Mouse (Mus musculus) CH12.LX (cell line): Measurements from ENCODE around the gene Mtf1. TPM values are rescaled to one million over a fixed set of nuclear protein-coding genes. Genes with fewer than 3 reads are reported as not detected.

Experiments
- DNase-seq: peaks from one replicate; pipeline ENCODE4 v3.0.0-alpha.2; 2013; ENCODE audit errors: extremely low read depth
- H3K27ac ChIP-seq: 2 replicates; pipeline ENCODE4 v1.5.1; 2012; ENCODE audit warnings: low read depth, mild to moderate bottlenecking, control low read depth, moderate library complexity; ENCODE audit not compliant: insufficient read depth
- H3K27me3 ChIP-seq: replicated peaks from 2 replicates; pipeline ENCODE3; 2012; ENCODE audit warnings: inconsistent platforms
- H3K36me3 ChIP-seq, 2 experiments: replicated peaks in 1 of 2; 2 replicates each; pipeline versions ENCODE3 to v1.6.1; 2012; ENCODE audit warnings: inconsistent platforms in 1 of 2, low read length in 1 of 2, mild to moderate bottlenecking in 1 of 2, mixed read lengths in 1 of 2, moderate library complexity in 1 of 2; ENCODE audit not compliant: control insufficient read depth in 1 of 2, insufficient read depth in 1 of 2
- H3K4me1 ChIP-seq, 2 experiments: 2 replicates each; pipeline ENCODE4 v1.6.1; 2012; ENCODE audit warnings: inconsistent platforms in 1 of 2, moderate library complexity in 1 of 2; ENCODE audit not compliant: insufficient read depth in 2 of 2, control insufficient read depth in 1 of 2
- H3K4me2 ChIP-seq: 2 replicates; pipeline ENCODE4 v1.6.1; 2012; ENCODE audit warnings: low read depth, mild to moderate bottlenecking, control low read depth; ENCODE audit not compliant: poor library complexity, insufficient read depth, severe bottlenecking
- H3K4me3 ChIP-seq, 3 experiments: fragments of 150-350 bp in 1 of 3; sonication (generic) in 1 of 3; replicated peaks in 1 of 3; 2 replicates each; pipeline versions ENCODE3 to v1.5.1; 2011 to 2012; ENCODE audit warnings: low read depth in 2 of 3, low read length in 2 of 3, mild to moderate bottlenecking in 2 of 3, moderate library complexity in 2 of 3, control low read depth in 1 of 3, improper control_type of control experiment in 1 of 3, inconsistent platforms in 1 of 3, mixed read lengths in 1 of 3; ENCODE audit not compliant: poor library complexity in 1 of 3
- H3K79me2 ChIP-seq: replicated peaks from 2 replicates; pipeline ENCODE4 v1.6.1; 2012; ENCODE audit warnings: mild to moderate bottlenecking, moderate library complexity; ENCODE audit not compliant: control insufficient read depth, poor library complexity, insufficient read depth, severe bottlenecking; ENCODE audit errors: extremely low read depth
- H3K9ac ChIP-seq: 2 replicates; pipeline ENCODE4 v1.6.1; 2012; ENCODE audit warnings: low read depth, mild to moderate bottlenecking, control low read depth, moderate library complexity; ENCODE audit not compliant: insufficient read depth
- H3K9me3 ChIP-seq: replicated peaks from 2 replicates; pipeline ENCODE3; 2012; ENCODE audit warnings: low read length, inconsistent platforms, mixed read lengths
- CHD2 ChIP-seq: IDR thresholded peaks from 2 replicates; pipeline ENCODE4 v1.6.1; 2011; ENCODE audit warnings: low read length, improper control_type of control experiment
- CTCF ChIP-seq, 2 experiments: IDR thresholded peaks in 1 of 2; conservative IDR thresholded peaks in 1 of 2; 2 replicates each; pipeline ENCODE4 v1.5.1; 2011 to 2012; ENCODE audit warnings: low read depth in 2 of 2, low read length in 2 of 2, improper control_type of control experiment in 1 of 2, inconsistent platforms in 1 of 2, mild to moderate bottlenecking in 1 of 2, moderate library complexity in 1 of 2
- E2F4 ChIP-seq: IDR thresholded peaks from 2 replicates; pipeline ENCODE4 v1.6.1; 2011; ENCODE audit warnings: low read depth, low read length, improper control_type of control experiment; ENCODE audit not compliant: insufficient replicate concordance
- EP300 ChIP-seq: IDR thresholded peaks from 2 replicates; pipeline ENCODE4 v1.6.1; 2011; ENCODE audit warnings: low read length, improper control_type of control experiment
- ETS1 ChIP-seq: conservative IDR thresholded peaks from 2 replicates; pipeline ENCODE4 v1.6.1; 2012; ENCODE audit warnings: low read depth, mild to moderate bottlenecking, inconsistent platforms, low read length, improper control_type of control experiment, moderate library complexity
- IRF4 ChIP-seq: IDR thresholded peaks from 2 replicates; pipeline ENCODE4 v1.6.1; 2014; ENCODE audit warnings: low read depth, mild to moderate bottlenecking, inconsistent platforms, low read length, improper control_type of control experiment
- JUND ChIP-seq: conservative IDR thresholded peaks from 2 replicates; pipeline ENCODE4 v1.6.1; 2011; ENCODE audit warnings: low read depth, low read length, improper control_type of control experiment
- MAFK ChIP-seq: IDR thresholded peaks from 2 replicates; pipeline ENCODE4 v1.6.1; 2011; ENCODE audit warnings: low read length, improper control_type of control experiment; ENCODE audit not compliant: insufficient replicate concordance
- MEF2A ChIP-seq: IDR thresholded peaks from 2 replicates; pipeline ENCODE4 v1.6.1; 2014; ENCODE audit warnings: low read depth, mild to moderate bottlenecking, inconsistent platforms, low read length, improper control_type of control experiment, borderline replicate concordance
- MXI1 ChIP-seq: IDR thresholded peaks from 2 replicates; pipeline ENCODE4 v1.6.1; 2011; ENCODE audit warnings: mild to moderate bottlenecking, low read depth, low read length, improper control_type of control experiment
- NELFE ChIP-seq: IDR thresholded peaks from 2 replicates; pipeline ENCODE4 v1.6.1; 2011; ENCODE audit warnings: low read depth, low read length, improper control_type of control experiment
- NRF1 ChIP-seq: IDR thresholded peaks from 2 replicates; pipeline ENCODE4 v1.6.1; 2014; ENCODE audit warnings: low read depth, mild to moderate bottlenecking, inconsistent platforms, low read length, improper control_type of control experiment, moderate library complexity
- PAX5 ChIP-seq: IDR thresholded peaks from 2 replicates; pipeline ENCODE4 v1.6.1; 2012; ENCODE audit warnings: low read length, inconsistent platforms, mixed read lengths
- RAD21 ChIP-seq: IDR thresholded peaks from 2 replicates; pipeline ENCODE4 v1.6.1; 2011; ENCODE audit warnings: low read depth, mild to moderate bottlenecking, low read length, improper control_type of control experiment, moderate library complexity
- RCOR1 ChIP-seq: conservative IDR thresholded peaks from 2 replicates; pipeline ENCODE4 v1.6.1; 2012; ENCODE audit warnings: low read depth, mild to moderate bottlenecking, inconsistent platforms, low read length, improper control_type of control experiment
- UBTF ChIP-seq: IDR thresholded peaks from 2 replicates; pipeline ENCODE4 v1.6.1; 2012; ENCODE audit warnings: low read depth, mild to moderate bottlenecking, inconsistent platforms, low read length, improper control_type of control experiment, moderate library complexity
- USF2 ChIP-seq: conservative IDR thresholded peaks from 2 replicates; pipeline ENCODE4 v1.6.1; 2011; ENCODE audit warnings: low read depth, low read length, improper control_type of control experiment
- ZKSCAN1 ChIP-seq: IDR thresholded peaks from 2 replicates; pipeline ENCODE4 v1.6.1; 2012; ENCODE audit warnings: low read depth, inconsistent platforms, low read length, improper control_type of control experiment, borderline replicate concordance
- ZMIZ1 ChIP-seq: IDR thresholded peaks from 2 replicates; pipeline ENCODE4 v1.6.1; 2012; ENCODE audit warnings: low read depth, mild to moderate bottlenecking, inconsistent platforms, low read length, improper control_type of control experiment
- ZNF384 ChIP-seq: IDR thresholded peaks from 2 replicates; pipeline ENCODE4 v1.6.1; 2012; ENCODE audit warnings: low read depth, low read length, improper control_type of control experiment, inconsistent platforms
- dilution Hi-C: fragments of 300-500 bp; cut with MboI; formaldehyde crosslinking; loops from 2 replicates; pipeline ENCODE4 v1.14.3; 2020; ENCODE audit warnings: low sequenced_read_pairs; ENCODE audit not compliant: extremely low pct_unique_long_range_greater_than_20kb, extremely low pct_ligation_motif_present
- in situ Hi-C: fragments of 300-500 bp; cut with MboI; formaldehyde crosslinking; loops from 3 replicates; pipeline ENCODE4 v1.14.3; 2019; ENCODE audit warnings: low sequenced_read_pairs, low pct_ligation_motif_present, low pct_unique_long_range_greater_than_20kb, mixed read lengths
- polyA plus RNA-seq: library from polyadenylated mRNA; unstranded; fragments of >175 nt; gene quantifications from 2 replicates; pipeline ENCODE4 v1.2.1, GENCODE M21; 2012; ENCODE audit warnings: low read depth; ENCODE audit not compliant: insufficient read length
- total RNA-seq, 2 experiments: library from RNA; depleted of rRNA; stranded (reverse); fragments of 300-350 nt in 1 of 2; fragments of >200 nt in 1 of 2; gene quantifications; 2 replicates each; pipeline ENCODE4 v1.2.3; 2012 to 2014

Mtf1 gene
- total and polyA plus RNA-seq, 3 experiments: 6.8 to 19.8 (median 9.8) TPM

- TF ChIP-seq E2F4 (no peak), ZMIZ1 (peak; percentile 95), NRF1 (peak; percentile 35), MEF2A (peak; percentile 49), CTCF (conservative IDR thresholded peaks at IDR 0.05 in 1 of 2, IDR thresholded peaks at IDR 0.05 in 1 of 2; ENCODE audit: low read depth in 2 of 2, low read length in 2 of 2) (no peak), MXI1 (peak; percentile 63), ZKSCAN1 (no peak), RCOR1 (no peak), USF2 (no peak), EP300 (no peak), CHD2 (peak; percentile 55), IRF4 (0 out of 2 replicates have a peak, but pooled peaks have one; percentile 41), JUND (no peak), ETS1 (peak; percentile 25; the same call in 1 of the 2 replicates), ZNF384 (no peak)
These were observed 681 bp downstream of the Mtf1 start (continued) for GRCm38 (mm10) chr4:124802309-124803260.

DNA sequence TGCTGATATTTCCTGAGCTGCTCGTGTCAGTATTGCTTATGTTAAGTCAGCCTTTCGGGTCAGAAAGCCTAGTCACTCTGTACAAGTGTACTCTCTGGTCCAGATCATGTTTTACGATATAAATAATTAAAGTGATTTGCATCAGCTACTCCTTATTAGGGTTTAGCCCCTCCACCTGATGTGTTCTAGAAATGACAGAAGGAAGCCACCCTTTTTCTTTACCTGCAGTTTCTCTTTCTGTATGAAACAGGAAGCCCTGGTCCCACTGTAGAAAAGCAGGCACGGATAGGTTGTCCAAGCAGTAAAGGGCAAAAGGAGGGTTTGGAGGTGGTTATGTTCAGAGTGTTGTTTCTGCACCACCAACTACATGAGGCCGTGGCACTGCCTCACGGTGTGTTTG lies 1.5 kb downstream of the Mtf1 start:
- Histone ChIP-seq H3K9me3 (no peaks in the 10 kb centered on the region), H3K27ac (no peak overlapping the region), H3K36me3 (peaks cover 52 to 69% of the 10 kb centered on the region in 2 experiments), H3K9ac (peak overlapping the region; percentile 85), H3K4me3 (peak overlapping the region; percentile 96 to 99 (median 97)), H3K27me3 (no peaks in the 10 kb centered on the region), H3K79me2 (peaks cover 25% of the 10 kb centered on the region), H3K4me1 (peaks cover 4 to 61% of the 10 kb centered on the region in 2 experiments), H3K4me2 (peak overlapping the region; percentile 96)
- in situ Hi-C loops: no loop called here
- DNase-seq: no peak
- dilution Hi-C loops: no loop called here
- TF ChIP-seq NRF1 (no peak), UBTF (no peak), ZNF384 (no peak), RAD21 (no peak), ZMIZ1 (no peak), MXI1 (no peak), PAX5 (no peak), NELFE (no peak), EP300 (no peak), MAFK (no peak)
